Mouse (Mus musculus) stomach, postnatal 0 days (tissue): ENCODE data around the gene Osgepl1. TPM values are rescaled to one million over a fixed set of nuclear protein-coding genes. Genes with fewer than 3 reads are reported as not detected.
A peak's percentile ranks its signal among the peaks of the same experiment; 100 is the strongest.

ENCODE experiments used
- ATAC-seq: fragments of 200-750 bp; cut with Nextera tagmentation; 2 replicates; pipeline ENCODE4 v1.8.0; 2017; ENCODE audit not compliant: low FRiP score, low TSS enrichment
- DNase-seq: peaks from one replicate; pipeline ENCODE4 v3.0.0-alpha.2; 2016; ENCODE audit warnings: low spot score
- H3K27ac ChIP-seq: fragments of 300-500 bp; sonication (generic); replicated peaks from 2 replicates; pipeline ENCODE4 v1.5.1; 2014; ENCODE audit warnings: mild to moderate bottlenecking, control low read depth
- H3K27me3 ChIP-seq: fragments of 300-500 bp; sonication (generic); 2 replicates; pipeline ENCODE4 v1.6.1; 2014; ENCODE audit warnings: low read length; ENCODE audit not compliant: control insufficient read depth, insufficient read depth
- H3K36me3 ChIP-seq: fragments of 300-500 bp; sonication (generic); 2 replicates; pipeline ENCODE4 v1.6.1; 2014; ENCODE audit warnings: low read length, mixed read lengths; ENCODE audit not compliant: control insufficient read depth, insufficient read depth
- H3K4me1 ChIP-seq: fragments of 300-500 bp; sonication (generic); replicated peaks from 2 replicates; pipeline ENCODE4 v1.6.1; 2014; ENCODE audit warnings: antibody characterized with exemption; ENCODE audit not compliant: control insufficient read depth, insufficient read depth
- H3K4me2 ChIP-seq: fragments of 300-500 bp; sonication (generic); replicated peaks from 2 replicates; pipeline ENCODE4 v1.6.1; 2014; ENCODE audit warnings: low read depth, mild to moderate bottlenecking, control low read depth, moderate library complexity
- H3K4me3 ChIP-seq: fragments of 300-500 bp; sonication (generic); 2 replicates; pipeline ENCODE4 v1.5.1; 2014; ENCODE audit warnings: low read depth, low read length, control low read depth
- H3K9ac ChIP-seq: fragments of 300-500 bp; sonication (generic); 2 replicates; pipeline ENCODE4 v1.6.1; 2014; ENCODE audit warnings: mild to moderate bottlenecking, low read length, control low read depth, mixed read lengths
- H3K9me3 ChIP-seq: fragments of 300-500 bp; sonication (generic); 2 replicates; pipeline ENCODE4 v1.6.1; 2016; ENCODE audit warnings: low read length; ENCODE audit not compliant: control insufficient read depth
- CTCF ChIP-seq: IDR thresholded peaks from 2 replicates; pipeline ENCODE4 v1.5.1; 2016; ENCODE audit warnings: antibody characterized with exemption, low read depth, mild to moderate bottlenecking, moderate library complexity
- EP300 ChIP-seq: optimal IDR thresholded peaks from 2 replicates; pipeline ENCODE3; 2016; ENCODE audit warnings: antibody characterized with exemption
- WGBS: fragments of 180-500 bp; shearing (Covaris S2); extraction: QIAGEN DNeasy Blood & Tissue Kit; methylation state at CpG from one replicate; pipeline ENCODE4 v1.1.7; 2014; 5-methylcytosine and 5-hydroxymethylcytosine counted together
- polyA plus RNA-seq: library from polyadenylated mRNA; unstranded; fragments of >200 nt; fragmentation: Nextera tagmentation; extraction: Ambion mirVana; gene quantifications from 2 replicates; pipeline ENCODE4 v1.2.1, GENCODE M21; 2015

Gene Osgepl1
- polyA plus RNA-seq, 1 experiment from 2014 or later = 16.7 TPM

DNA sequence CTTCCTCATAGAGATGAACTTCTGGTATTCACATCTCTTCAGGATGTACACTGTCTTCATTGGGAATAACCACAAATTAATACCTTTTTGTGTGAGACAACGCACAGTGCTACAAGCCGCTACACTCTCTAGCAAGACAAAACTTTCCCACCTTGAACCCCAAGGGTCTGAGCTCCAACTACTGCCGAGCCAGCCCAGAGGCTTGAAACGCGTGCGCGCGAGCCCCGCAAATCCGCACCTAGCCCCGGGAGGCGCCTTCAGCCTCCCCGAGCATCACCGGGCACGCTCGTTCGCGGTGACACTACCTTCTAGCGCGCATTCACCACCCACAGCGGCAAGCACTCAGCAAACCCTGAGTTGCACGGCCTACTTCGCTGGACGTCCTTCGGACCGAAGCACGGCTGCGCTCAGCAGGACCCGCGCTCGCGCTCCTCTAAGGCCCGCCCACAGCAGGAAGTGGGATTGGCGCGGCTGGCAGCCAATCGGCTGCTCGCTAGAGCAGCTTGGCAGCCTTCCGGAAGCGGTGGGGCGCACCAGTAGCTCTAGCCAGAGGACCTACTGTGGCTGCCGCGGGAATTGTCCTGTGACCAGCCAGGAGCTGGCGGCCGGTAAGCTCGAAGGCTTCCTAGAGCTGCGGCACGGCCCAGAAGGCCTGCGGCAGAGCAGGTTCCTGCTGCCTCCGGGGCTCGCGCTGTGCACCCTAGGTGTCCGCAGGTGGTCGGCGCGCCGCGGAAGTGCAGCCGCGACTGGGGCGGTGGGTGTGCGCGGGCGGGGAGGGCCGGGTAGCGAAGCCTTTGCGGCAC, 16.6 kb upstream of the Osgepl1 start, which contains the start of the genes Pms1, Ormdl1 and Gm28778:
TSS of gene Pms1 (minus strand) at position 438 of the 803 bp plus-strand sequence.
TSS of gene Ormdl1 (plus strand) at position 515 of the 803 bp plus-strand sequence.
TSS of gene Gm28778 (plus strand) at position 531 of the 803 bp plus-strand sequence.
- Histone ChIP-seq H3K27ac (peak within 1 kb of the TSS; percentile 90), H3K36me3 (no peaks in the 10 kb centered on the region), H3K9me3 (no peaks in the 10 kb centered on the region), H3K27me3 (no peaks in the 10 kb centered on the region), H3K4me2 (peak within 1 kb of the TSS; percentile 88), H3K9ac (peak within 1 kb of the TSS; percentile 80), H3K4me3 (peak within 1 kb of the TSS; percentile 84), H3K4me1 (no peaks in the 10 kb centered on the region)
- TF ChIP-seq CTCF = peak; percentile 21; the same call in 1 of the 2 replicates
- no peak for TF ChIP-seq EP300
- ATAC-seq = peak; percentile 100
- DNase-seq = peak; percentile 97
- under 1% methylated on average over 63 of the region's 66 CpGs for WGBS

DNA sequence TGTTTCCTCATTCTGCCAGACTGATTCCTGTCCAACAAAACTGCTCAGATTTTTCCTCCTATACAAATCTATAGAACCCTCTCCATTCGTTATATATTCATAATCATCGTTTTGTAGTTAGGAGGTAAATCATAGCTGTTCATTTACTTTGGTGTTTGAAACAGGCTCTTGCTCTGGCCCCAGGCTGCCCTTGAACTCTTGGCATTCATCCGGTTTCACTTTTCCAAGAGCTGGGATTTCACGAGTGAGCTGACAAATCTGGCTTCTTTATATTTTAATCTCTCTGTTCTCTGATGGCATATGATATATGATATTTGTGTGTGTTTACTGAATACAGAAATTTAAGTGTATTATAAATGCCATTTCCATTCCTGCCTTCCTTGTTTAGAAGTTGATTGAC, 12.9 kb upstream of the Osgepl1 start:
- Histone ChIP-seq H3K27ac (no peak overlapping the region), H3K36me3 (no peaks in the 10 kb centered on the region), H3K4me1 (no peaks in the 10 kb centered on the region), H3K9me3 (no peaks in the 10 kb centered on the region), H3K4me2 (no peak overlapping the region), H3K4me3 (no peak overlapping the region), H3K27me3 (no peaks in the 10 kb centered on the region), H3K9ac (no peak overlapping the region)
- 75% methylated on average over 4 of the region's 4 CpGs for WGBS
- ATAC-seq = no peak
- no peak for DNase-seq
- TF ChIP-seq EP300 (no peak), CTCF (no peak)

DNA sequence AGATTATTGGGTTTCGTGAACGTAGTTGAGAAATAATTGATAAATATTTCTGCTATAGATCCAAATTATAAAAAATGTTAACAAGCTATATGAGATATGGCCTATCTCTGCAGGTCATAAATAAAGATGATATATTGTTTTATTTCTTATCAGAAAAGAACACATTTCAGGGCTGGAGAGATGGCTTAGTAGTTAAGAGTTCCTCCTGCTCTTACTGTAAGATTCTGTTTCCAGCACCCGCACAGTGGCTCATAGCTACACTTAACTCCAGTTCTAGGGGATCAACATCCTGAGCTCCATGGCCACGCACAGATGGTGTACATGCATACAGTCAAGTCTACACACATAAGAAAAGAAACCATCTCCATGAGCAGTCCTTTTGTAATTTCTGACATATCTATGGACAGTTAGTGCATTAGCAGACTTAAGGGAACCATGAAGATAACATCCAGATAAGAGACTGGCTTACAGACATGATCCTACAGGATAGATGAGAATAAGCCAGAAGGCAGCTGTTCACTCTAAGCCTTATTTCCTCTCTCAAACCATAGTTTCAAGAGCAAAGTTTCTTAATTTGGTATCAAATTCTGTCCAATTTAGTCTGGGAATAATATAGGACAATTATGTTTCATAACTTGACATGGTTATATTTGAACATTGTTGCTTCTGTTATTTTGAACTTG, 8.4 kb downstream of the Osgepl1 start:
- TF ChIP-seq CTCF (no peak), EP300 (no peak)
- H3K4me1 ChIP-seq = no peaks in the 10 kb centered on the region
- no peaks in the 10 kb centered on the region for H3K36me3 ChIP-seq
- 96% methylated on average over 4 of the region's 4 CpGs for WGBS
- no peak for DNase-seq
- no peak overlapping the region for H3K9ac ChIP-seq
- no peak overlapping the region for H3K4me2 ChIP-seq
- no peak for ATAC-seq
- H3K9me3 ChIP-seq = no peaks in the 10 kb centered on the region
- no peak overlapping the region for H3K27ac ChIP-seq
- H3K27me3 ChIP-seq = no peaks in the 10 kb centered on the region
- no peak overlapping the region for H3K4me3 ChIP-seq

GRCm38 (mm10) chr1:53323254-53323653, 9.8 kb downstream of the Osgepl1 start:
- 80% methylated on average over 5 of the region's 5 CpGs for WGBS
- Histone ChIP-seq H3K27ac (no peak overlapping the region), H3K27me3 (no peaks in the 10 kb centered on the region), H3K4me1 (no peaks in the 10 kb centered on the region), H3K9ac (0 out of 2 replicates have a peak overlapping the region, but pooled peaks have one; percentile 1), H3K4me3 (no peak overlapping the region), H3K36me3 (no peaks in the 10 kb centered on the region), H3K4me2 (no peak overlapping the region), H3K9me3 (no peaks in the 10 kb centered on the region)
- no peak for TF ChIP-seq EP300
- TF ChIP-seq CTCF = no peak
- DNase-seq (peak; percentile 25), ATAC-seq (peak; percentile 74; the same call in 1 of the 2 replicates)

DNA sequence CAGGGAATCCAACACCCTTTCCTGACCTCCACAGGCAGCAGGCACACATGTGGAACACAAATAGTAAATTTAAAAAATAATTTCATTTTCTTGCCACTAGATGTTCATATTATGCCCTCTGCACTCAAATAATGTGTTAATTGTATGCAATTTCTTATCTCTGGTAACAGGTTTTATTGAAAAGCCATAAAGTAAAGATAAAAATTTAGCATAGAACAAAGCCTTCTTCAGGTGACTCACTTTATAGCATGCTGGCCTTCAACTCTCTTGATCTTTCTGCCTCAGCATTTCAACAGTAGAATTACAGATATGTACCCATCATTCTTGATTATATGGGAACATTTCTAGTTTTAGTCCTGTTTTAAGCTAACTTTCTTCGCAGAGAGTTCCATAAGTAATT, 10.9 kb downstream of the Osgepl1 start:
- H3K36me3 ChIP-seq = no peaks in the 10 kb centered on the region
- no peak for DNase-seq
- 98% methylated on average over 1 of the region's 1 CpGs for WGBS
- no peaks in the 10 kb centered on the region for H3K27me3 ChIP-seq
- H3K4me3 ChIP-seq = no peak overlapping the region
- H3K9me3 ChIP-seq = no peaks in the 10 kb centered on the region
- ATAC-seq = no peak
- no peak overlapping the region for H3K9ac ChIP-seq
- TF ChIP-seq CTCF (no peak), EP300 (no peak)
- H3K4me1 ChIP-seq = no peaks in the 10 kb centered on the region
- no peak overlapping the region for H3K4me2 ChIP-seq
- H3K27ac ChIP-seq = no peak overlapping the region
